Mouse (Mus musculus) liver, embryonic 12.5 days (tissue): ENCODE data around the gene Rad54l2. TPM values are rescaled to one million over a fixed set of nuclear protein-coding genes. Genes with fewer than 3 reads are reported as not detected.
A peak's percentile ranks its signal among the peaks of the same experiment; 100 is the strongest.

Source experiments
- ATAC-seq: fragments of 200-750 bp; cut with Nextera tagmentation; 2 replicates; pipeline ENCODE4 v1.8.0; 2017; ENCODE audit warnings: moderate number of reproducible peaks, mild to moderate bottlenecking, moderate library complexity
- H3K27ac ChIP-seq: fragments of 300-500 bp; sonication (generic); 2 replicates; pipeline ENCODE4 v1.5.1; 2016; ENCODE audit warnings: mild to moderate bottlenecking
- H3K27me3 ChIP-seq: fragments of 300-500 bp; sonication (generic); replicated peaks from 2 replicates; pipeline ENCODE4 v1.6.1; 2016; ENCODE audit warnings: mild to moderate bottlenecking, moderate library complexity
- H3K36me3 ChIP-seq: fragments of 300-500 bp; sonication (generic); 2 replicates; pipeline ENCODE4 v1.6.1; 2016; ENCODE audit warnings: mild to moderate bottlenecking, moderate library complexity
- H3K4me1 ChIP-seq: fragments of 300-500 bp; sonication (generic); 2 replicates; pipeline ENCODE4 v1.6.1; 2016
- H3K4me2 ChIP-seq: fragments of 300-500 bp; sonication (generic); 2 replicates; pipeline ENCODE4 v1.6.1; 2016; ENCODE audit warnings: mild to moderate bottlenecking, moderate library complexity
- H3K4me3 ChIP-seq: fragments of 300-500 bp; sonication (generic); 2 replicates; pipeline ENCODE4 v1.5.1; 2016; ENCODE audit warnings: mild to moderate bottlenecking, moderate library complexity
- H3K9ac ChIP-seq: fragments of 300-500 bp; sonication (generic); 2 replicates; pipeline ENCODE4 v1.6.1; 2016; ENCODE audit warnings: mild to moderate bottlenecking, moderate library complexity
- H3K9me3 ChIP-seq: fragments of 300-500 bp; sonication (generic); replicated peaks from 2 replicates; pipeline ENCODE4 v1.6.1; 2016; ENCODE audit warnings: mild to moderate bottlenecking, moderate library complexity
- WGBS: fragments of 180-500 bp; shearing (Covaris S2); methylation state at CpG from one replicate; pipeline ENCODE4 v1.1.7; 2016; ENCODE audit not compliant: insufficient replicate concordance; 5-methylcytosine and 5-hydroxymethylcytosine counted together
- polyA plus RNA-seq: library from polyadenylated mRNA; unstranded; fragments of >200 nt; fragmentation: Nextera tagmentation; extraction: Ambion mirVana; gene quantifications from 2 replicates; pipeline ENCODE4 v1.2.1, GENCODE M21; 2016

The Rad54l2 gene
- polyA plus RNA-seq, 1 experiment from 2014 or later, result 3.9 TPM

- 82% methylated on average over 1 of the region's 1 CpGs for WGBS
- no peaks in the 10 kb centered on the region; the same call in 1 of the 2 replicates for H3K9me3 ChIP-seq
These were observed 49.0 kb downstream of the Rad54l2 start for GRCm38 (mm10) chr9:106739962-106740361.

GRCm38 (mm10) chr9:106739056-106739455, 49.9 kb downstream of the Rad54l2 start:
- Histone ChIP-seq H3K4me3 (no peak overlapping the region), H3K36me3 (peaks cover 13% of the 10 kb centered on the region; the same call in 1 of the 2 replicates), H3K9ac (no peak overlapping the region), H3K4me2 (no peak overlapping the region), H3K27me3 (no peaks in the 10 kb centered on the region), H3K9me3 (no peaks in the 10 kb centered on the region; the same call in 1 of the 2 replicates), H3K27ac (no peak overlapping the region), H3K4me1 (no peaks in the 10 kb centered on the region)
- 67% methylated on average over 1 of the region's 1 CpGs for WGBS
- ATAC-seq, result no peak

More at GRCm38 (mm10) chr9:106739962-106740361, 49.0 kb downstream of the Rad54l2 start:
- Histone ChIP-seq H3K4me3 (no peak overlapping the region), H3K4me2 (no peak overlapping the region), H3K9ac (no peak overlapping the region), H3K27me3 (no peaks in the 10 kb centered on the region), H3K27ac (no peak overlapping the region), H3K36me3 (peaks cover 13% of the 10 kb centered on the region; the same call in 1 of the 2 replicates), H3K4me1 (no peaks in the 10 kb centered on the region)
- no peak for ATAC-seq

GRCm38 (mm10) chr9:106738199-106738985, 50.6 kb downstream of the Rad54l2 start:
- 80% methylated on average over 2 of the region's 2 CpGs for WGBS
- Histone ChIP-seq H3K9ac (no peak overlapping the region), H3K4me3 (no peak overlapping the region), H3K27me3 (no peaks in the 10 kb centered on the region), H3K4me1 (no peaks in the 10 kb centered on the region), H3K27ac (no peak overlapping the region), H3K36me3 (peaks cover 11% of the 10 kb centered on the region; the same call in 1 of the 2 replicates), H3K4me2 (no peak overlapping the region), H3K9me3 (no peaks in the 10 kb centered on the region; the same call in 1 of the 2 replicates)
- no peak for ATAC-seq

GRCm38 (mm10) chr9:106733690-106734089, 55.3 kb downstream of the Rad54l2 start:
- no peak overlapping the region for H3K4me2 ChIP-seq
- peaks cover 8% of the 10 kb centered on the region; the same call in 1 of the 2 replicates for H3K36me3 ChIP-seq
- no peak overlapping the region for H3K27ac ChIP-seq
- 67% methylated on average over 2 of the region's 2 CpGs for WGBS
- no peak overlapping the region for H3K9ac ChIP-seq
- H3K27me3 ChIP-seq, result no peaks in the 10 kb centered on the region
- H3K9me3 ChIP-seq, result no peaks in the 10 kb centered on the region
- H3K4me3 ChIP-seq, result no peak overlapping the region
- H3K4me1 ChIP-seq, result no peaks in the 10 kb centered on the region
- ATAC-seq, result no peak

- WGBS, result 78% methylated on average over 2 of the region's 2 CpGs
These were observed 59.6 kb downstream of the Rad54l2 start for GRCm38 (mm10) chr9:106729416-106729815.

GRCm38 (mm10) chr9:106726891-106727290, 62.1 kb downstream of the Rad54l2 start:
- Histone ChIP-seq H3K27me3 (no peaks in the 10 kb centered on the region), H3K27ac (peak overlapping the region; percentile 61; the same call in 1 of the 2 replicates), H3K4me1 (peaks cover 22% of the 10 kb centered on the region), H3K9me3 (no peaks in the 10 kb centered on the region), H3K4me2 (peak overlapping the region; percentile 17; the same call in 1 of the 2 replicates), H3K9ac (no peak overlapping the region), H3K36me3 (peaks cover 8% of the 10 kb centered on the region; the same call in 1 of the 2 replicates), H3K4me3 (no peak overlapping the region)
- peak; percentile 97 for ATAC-seq
- WGBS, result 18% methylated on average over 1 of the region's 1 CpGs

More at GRCm38 (mm10) chr9:106729416-106729815, 59.6 kb downstream of the Rad54l2 start:
- Histone ChIP-seq H3K4me1 (peaks cover 22% of the 10 kb centered on the region), H3K9ac (no peak overlapping the region), H3K27ac (no peak overlapping the region), H3K36me3 (no peaks in the 10 kb centered on the region), H3K9me3 (no peaks in the 10 kb centered on the region), H3K4me2 (no peak overlapping the region), H3K27me3 (no peaks in the 10 kb centered on the region), H3K4me3 (no peak overlapping the region)
- ATAC-seq, result no peak

GRCm38 (mm10) chr9:106725435-106725834, 63.6 kb downstream of the Rad54l2 start:
- 79% methylated on average over 2 of the region's 2 CpGs for WGBS
- H3K9me3 ChIP-seq, result no peaks in the 10 kb centered on the region

GRCm38 (mm10) chr9:106724864-106725263, 64.1 kb downstream of the Rad54l2 start:
- Histone ChIP-seq H3K4me1 (peaks cover 22% of the 10 kb centered on the region), H3K36me3 (peaks cover 22% of the 10 kb centered on the region), H3K9ac (no peak overlapping the region), H3K4me3 (no peak overlapping the region), H3K27me3 (no peaks in the 10 kb centered on the region), H3K27ac (no peak overlapping the region), H3K9me3 (no peaks in the 10 kb centered on the region), H3K4me2 (no peak overlapping the region)
- ATAC-seq, result no peak
- 64% methylated on average over 1 of the region's 1 CpGs for WGBS

More at GRCm38 (mm10) chr9:106725435-106725834, 63.6 kb downstream of the Rad54l2 start:
- H3K9ac ChIP-seq, result no peak overlapping the region
- no peak overlapping the region for H3K4me3 ChIP-seq
- H3K27ac ChIP-seq, result no peak overlapping the region
- H3K27me3 ChIP-seq, result no peaks in the 10 kb centered on the region
- peaks cover 22% of the 10 kb centered on the region for H3K4me1 ChIP-seq
- no peak for ATAC-seq
- no peak overlapping the region for H3K4me2 ChIP-seq
- H3K36me3 ChIP-seq, result peaks cover 17% of the 10 kb centered on the region

GRCm38 (mm10) chr9:106716729-106717128, 72.3 kb downstream of the Rad54l2 start:
- 85% methylated on average over 4 of the region's 4 CpGs for WGBS
- no peak for ATAC-seq

GRCm38 (mm10) chr9:106716232-106716631, 72.8 kb downstream of the Rad54l2 start:
- 82% methylated on average over 2 of the region's 2 CpGs for WGBS
- H3K36me3 ChIP-seq, result peaks cover 89% of the 10 kb centered on the region

More at GRCm38 (mm10) chr9:106716729-106717128, 72.3 kb downstream of the Rad54l2 start:
- Histone ChIP-seq H3K27ac (no peak overlapping the region), H3K9ac (no peak overlapping the region), H3K9me3 (no peaks in the 10 kb centered on the region), H3K36me3 (peaks cover 91% of the 10 kb centered on the region), H3K4me2 (no peak overlapping the region), H3K4me3 (no peak overlapping the region), H3K4me1 (no peaks in the 10 kb centered on the region), H3K27me3 (no peaks in the 10 kb centered on the region)

GRCm38 (mm10) chr9:106712470-106712869, 76.5 kb downstream of the Rad54l2 start:
- H3K9ac ChIP-seq, result no peak overlapping the region
- H3K4me3 ChIP-seq, result no peak overlapping the region
- H3K27me3 ChIP-seq, result no peaks in the 10 kb centered on the region
- peaks cover 89% of the 10 kb centered on the region for H3K36me3 ChIP-seq
- no peak overlapping the region for H3K27ac ChIP-seq
- no peak overlapping the region for H3K4me2 ChIP-seq
- H3K4me1 ChIP-seq, result no peaks in the 10 kb centered on the region
- no peaks in the 10 kb centered on the region for H3K9me3 ChIP-seq
- WGBS, result 87% methylated on average over 2 of the region's 2 CpGs
- no peak for ATAC-seq

More at GRCm38 (mm10) chr9:106716232-106716631, 72.8 kb downstream of the Rad54l2 start:
- Histone ChIP-seq H3K27ac (no peak overlapping the region), H3K9ac (no peak overlapping the region), H3K4me2 (no peak overlapping the region), H3K9me3 (no peaks in the 10 kb centered on the region), H3K4me1 (no peaks in the 10 kb centered on the region), H3K27me3 (no peaks in the 10 kb centered on the region), H3K4me3 (no peak overlapping the region)
- ATAC-seq, result no peak

- Histone ChIP-seq H3K9ac (no peak overlapping the region), H3K27me3 (no peaks in the 10 kb centered on the region), H3K36me3 (peaks cover 45% of the 10 kb centered on the region), H3K4me2 (no peak overlapping the region), H3K4me1 (no peaks in the 10 kb centered on the region), H3K9me3 (no peaks in the 10 kb centered on the region), H3K4me3 (no peak overlapping the region), H3K27ac (no peak overlapping the region)
- 83% methylated on average over 11 of the region's 11 CpGs for WGBS
- ATAC-seq, result no peak
These were observed 96.0 kb downstream of the Rad54l2 start for GRCm38 (mm10) chr9:106692973-106693481.
